Mouse (Mus musculus) lung, embryonic 14.5 days (tissue): ENCODE measurements around the gene Dbndd2. TPM values are rescaled to one million over a fixed set of nuclear protein-coding genes. Genes with fewer than 3 reads are reported as not detected.

Source experiments
- ATAC-seq: fragments of 200-750 bp; cut with Nextera tagmentation; 2 replicates; pipeline ENCODE4 v1.8.0; 2017; ENCODE audit warnings: mild to moderate bottlenecking, moderate TSS enrichment, moderate library complexity; ENCODE audit not compliant: insufficient read depth
- DNase-seq: peaks from one replicate; pipeline ENCODE4 v3.0.0-alpha.2; 2015
- H3K27ac ChIP-seq: fragments of 300-500 bp; sonication (generic); 2 replicates; pipeline ENCODE4 v1.5.1; 2014; ENCODE audit warnings: low read depth, mild to moderate bottlenecking, moderate library complexity
- H3K27me3 ChIP-seq: fragments of 300-500 bp; sonication (generic); 2 replicates; pipeline ENCODE4 v1.6.1; 2014; ENCODE audit warnings: low read length, control low read depth; ENCODE audit not compliant: insufficient read depth
- H3K36me3 ChIP-seq: fragments of 300-500 bp; sonication (generic); 2 replicates; pipeline ENCODE4 v1.6.1; 2014; ENCODE audit warnings: control low read depth; ENCODE audit not compliant: insufficient read depth
- H3K4me1 ChIP-seq: fragments of 300-500 bp; sonication (generic); 2 replicates; pipeline ENCODE4 v1.6.1; 2014; ENCODE audit warnings: antibody characterized with exemption, control low read depth; ENCODE audit not compliant: insufficient read depth
- H3K4me2 ChIP-seq: fragments of 300-500 bp; sonication (generic); 2 replicates; pipeline ENCODE4 v1.6.1; 2014; ENCODE audit warnings: mild to moderate bottlenecking
- H3K4me3 ChIP-seq: fragments of 300-500 bp; sonication (generic); 2 replicates; pipeline ENCODE4 v1.5.1; 2014; ENCODE audit warnings: low read depth, low read length
- H3K9ac ChIP-seq: fragments of 300-500 bp; sonication (generic); 2 replicates; pipeline ENCODE4 v1.6.1; 2014
- H3K9me3 ChIP-seq: fragments of 300-500 bp; sonication (generic); 2 replicates; pipeline ENCODE4 v1.6.1; 2016; ENCODE audit warnings: low read depth, low read length, control low read depth
- CTCF ChIP-seq: IDR thresholded peaks from 2 replicates; pipeline ENCODE4 v1.5.1; 2016; ENCODE audit warnings: antibody characterized with exemption, low read depth
- WGBS: fragments of 180-500 bp; shearing (Covaris S2); extraction: QIAGEN DNeasy Blood & Tissue Kit; methylation state at CpG from one replicate; pipeline ENCODE4 v1.1.7; 2014; 5-methylcytosine and 5-hydroxymethylcytosine counted together
- polyA plus RNA-seq: library from polyadenylated mRNA; unstranded; fragments of >200 nt; fragmentation: Nextera tagmentation; extraction: Ambion mirVana; gene quantifications from 2 replicates; pipeline ENCODE4 v1.2.1, GENCODE M21; 2014

The Dbndd2 gene
- 4.4 and 5.3 TPM in 2 replicates for polyA plus RNA-seq

GRCm38 (mm10) chr2:164485681-164486257, at the start of gene Dbndd2:
TSS of gene Dbndd2 (plus strand) at chr2:164486106.
- Histone ChIP-seq H3K4me2 (peak within 1 kb of the TSS; percentile 99), H3K4me3 (peak within 1 kb of the TSS; percentile 72), H3K9me3 (no peaks in the 10 kb centered on the region), H3K36me3 (peaks cover 3% of the 10 kb centered on the region; the same call in 1 of the 2 replicates), H3K27ac (no peak within 1 kb of the TSS), H3K4me1 (no peaks in the 10 kb centered on the region), H3K9ac (peak within 1 kb of the TSS; percentile 69), H3K27me3 (peaks cover 16% of the 10 kb centered on the region)
- TF ChIP-seq CTCF = no peak
- DNase-seq (peak; percentile 18), ATAC-seq (peak; percentile 53)
- WGBS = 2% methylated on average over 26 of the region's 26 CpGs

- ATAC-seq (no peak), DNase-seq (no peak)
- Histone ChIP-seq H3K9me3 (no peaks in the 10 kb centered on the region), H3K27me3 (no peaks in the 10 kb centered on the region), H3K4me3 (no peak overlapping the region), H3K4me1 (peaks cover 59% of the 10 kb centered on the region), H3K9ac (no peak overlapping the region; the same call in 1 of the 2 replicates), H3K36me3 (no peaks in the 10 kb centered on the region), H3K4me2 (0 out of 2 replicates have a peak overlapping the region, but pooled peaks have one; percentile 10), H3K27ac (peak overlapping the region; percentile 4; the same call in 1 of the 2 replicates)
- 21% methylated on average over 8 of the region's 8 CpGs for WGBS
- no peak for TF ChIP-seq CTCF
Measured at GRCm38 (mm10) chr2:164436215-164436913, 49.5 kb upstream of the Dbndd2 start.

- DNase-seq (no peak), ATAC-seq (no peak)
- no peak overlapping the region for H3K4me3 ChIP-seq
- 54% methylated on average over 3 of the region's 3 CpGs for WGBS
- H3K4me1 ChIP-seq = peaks cover 55% of the 10 kb centered on the region
- no peaks in the 10 kb centered on the region for H3K36me3 ChIP-seq
- H3K4me2 ChIP-seq = 0 out of 2 replicates have a peak overlapping the region, but pooled peaks have one; percentile 10
- no peak for TF ChIP-seq CTCF
- H3K27ac ChIP-seq = peak overlapping the region; percentile 4; the same call in 1 of the 2 replicates
- H3K9ac ChIP-seq = no peak overlapping the region
- H3K9me3 ChIP-seq = no peaks in the 10 kb centered on the region
- no peaks in the 10 kb centered on the region for H3K27me3 ChIP-seq
Measured at GRCm38 (mm10) chr2:164436961-164437360, 48.9 kb upstream of the Dbndd2 start.

GRCm38 (mm10) chr2:164437710-164438109, 48.2 kb upstream of the Dbndd2 start:
- WGBS = 47% methylated on average over 6 of the region's 6 CpGs
- ATAC-seq = no peak
- H3K27me3 ChIP-seq = no peaks in the 10 kb centered on the region
- DNase-seq = no peak
- H3K27ac ChIP-seq = peak overlapping the region; percentile 27; the same call in 1 of the 2 replicates
- no peak for TF ChIP-seq CTCF
- H3K9ac ChIP-seq = no peak overlapping the region
- no peaks in the 10 kb centered on the region for H3K36me3 ChIP-seq
- H3K9me3 ChIP-seq = no peaks in the 10 kb centered on the region
- H3K4me2 ChIP-seq = peak overlapping the region; percentile 26
- H3K4me1 ChIP-seq = peaks cover 51% of the 10 kb centered on the region
- no peak overlapping the region for H3K4me3 ChIP-seq

GRCm38 (mm10) chr2:164438257-164438656, 47.6 kb upstream of the Dbndd2 start:
- TF ChIP-seq CTCF = no peak
- H3K4me1 ChIP-seq = peaks cover 45% of the 10 kb centered on the region
- no peaks in the 10 kb centered on the region for H3K9me3 ChIP-seq
- no peak for ATAC-seq
- no peaks in the 10 kb centered on the region for H3K36me3 ChIP-seq
- peak overlapping the region; percentile 25; the same call in 1 of the 2 replicates for H3K4me2 ChIP-seq
- WGBS = 28% methylated on average over 8 of the region's 8 CpGs
- no peak overlapping the region for H3K9ac ChIP-seq
- no peak for DNase-seq
- no peaks in the 10 kb centered on the region for H3K27me3 ChIP-seq
- H3K4me3 ChIP-seq = no peak overlapping the region
- no peak overlapping the region for H3K27ac ChIP-seq

- no peak overlapping the region for H3K9ac ChIP-seq
- peak overlapping the region; percentile 25; the same call in 1 of the 2 replicates for H3K4me2 ChIP-seq
- WGBS = 45% methylated on average over 3 of the region's 3 CpGs
- H3K27me3 ChIP-seq = no peaks in the 10 kb centered on the region
- H3K4me1 ChIP-seq = peaks cover 43% of the 10 kb centered on the region
- H3K36me3 ChIP-seq = no peaks in the 10 kb centered on the region
- no peak for TF ChIP-seq CTCF
- no peak for DNase-seq
- no peak overlapping the region for H3K4me3 ChIP-seq
- no peak for ATAC-seq
- H3K9me3 ChIP-seq = no peaks in the 10 kb centered on the region
- H3K27ac ChIP-seq = no peak overlapping the region
Measured at GRCm38 (mm10) chr2:164439001-164439421, 46.9 kb upstream of the Dbndd2 start.

GRCm38 (mm10) chr2:164440314-164440713, 45.6 kb upstream of the Dbndd2 start:
- H3K27ac ChIP-seq = no peak overlapping the region
- H3K4me1 ChIP-seq = peaks cover 37% of the 10 kb centered on the region
- DNase-seq (peak; percentile 73), ATAC-seq (peak; percentile 35)
- no peak for TF ChIP-seq CTCF
- H3K27me3 ChIP-seq = no peaks in the 10 kb centered on the region
- H3K36me3 ChIP-seq = no peaks in the 10 kb centered on the region
- H3K4me3 ChIP-seq = 0 out of 2 replicates have a peak overlapping the region, but pooled peaks have one; percentile 70
- peak overlapping the region; percentile 87 for H3K4me2 ChIP-seq
- H3K9me3 ChIP-seq = no peaks in the 10 kb centered on the region
- 55% methylated on average over 5 of the region's 5 CpGs for WGBS
- no peak overlapping the region for H3K9ac ChIP-seq
